ENCODE assay signal across 20 mouse cellular contexts in genomic region chr5:146488959-146489358, GRCm38 (mm10). TPM values are rescaled to one million over a fixed set of nuclear protein-coding genes. Genes with fewer than 3 reads are reported as not detected.
DNase-seq lines count a peak whose midpoint lies in the region; ATAC-seq and TF ChIP-seq lines count a peak whose summit lies in the region.
"Not testable (repeated sequence)": the region's sequence is repeated elsewhere in the genome, so short reads cannot be mapped to it uniquely, and the experiment has no call there.
"Had no signal": no experiment of that assay in that cellular context is flagged by ENCODE, and none has a peak within 500 bp of the region (broad histone marks: within the 10 kb centered on the region; RNA-seq: fewer than 3 reads in every experiment).

No protein-coding gene starts in this region.

- TF ChIP-seq POLR2A in MEL (IDR thresholded peaks at IDR 0.05; ENCODE audit: control insufficient read depth in 1 of 2, insufficient read depth in 1 of 2, low read depth in 1 of 2, low read length in 2 of 2, poor library complexity in 1 of 2): not testable (repeated sequence)

- not testable (repeated sequence) for H3K27me3 ChIP-seq in MEL (ENCODE audit: control insufficient read depth in 1 of 2, insufficient read depth in 2 of 2, low read length in 2 of 2); liver, postnatal 0 days (ENCODE audit: insufficient read depth, low read length)

- H3K27ac ChIP-seq in MEL (ENCODE audit: control insufficient read depth, low read depth, low read length); liver, postnatal 0 days (ENCODE audit: low read depth): not testable (repeated sequence)

- not testable (repeated sequence) for H3K36me3 ChIP-seq in MEL (ENCODE audit: control insufficient read depth in 1 of 2, insufficient read depth in 2 of 2, low read length in 2 of 2); liver, postnatal 0 days (replicated peaks; ENCODE audit: insufficient read depth, low read length)

- H3K9ac ChIP-seq in MEL (ENCODE audit: control insufficient read depth, low read depth, low read length, poor library complexity, severe bottlenecking); liver, postnatal 0 days (replicated peaks): not testable (repeated sequence)

- WGBS in liver, postnatal 0 days (ENCODE audit: insufficient replicate concordance): 3% methylated on average over 3 of the region's 4 CpGs

- TF ChIP-seq RAD21 in MEL (IDR thresholded peaks at IDR 0.05; ENCODE audit: low read depth, low read length): not testable (repeated sequence)

- TF ChIP-seq CTCF in MEL (IDR thresholded peaks at IDR 0.05 in 2 of 3, conservative IDR thresholded peaks at IDR 0.05 in 1 of 3; ENCODE audit: control insufficient read depth in 1 of 3, insufficient read depth in 1 of 3, low read depth in 2 of 3, low read length in 3 of 3, poor library complexity in 1 of 3, severe bottlenecking in 1 of 3): peak; percentile 15 to 19 (median 18); a peak in 4 of 6 replicates
- peak; percentile 36; the same call in 1 of the 2 replicates for TF ChIP-seq CTCF in liver, postnatal 0 days (IDR thresholded peaks at IDR 0.05; ENCODE audit: low read depth)

- H3K4me2 ChIP-seq in liver, postnatal 0 days (ENCODE audit: low read depth, low read length): not testable (repeated sequence)

- peak; percentile 24 for DNase-seq in MEL (ENCODE audit: low read depth, low spot score)
- DNase-seq in c-Kit-positive CD71-positive TER-119-positive erythroid progenitor cells, embryonic 14.5 days (ENCODE audit: low spot score): peak; percentile 7
- peak; percentile 46 to 47 for DNase-seq in cerebellum, postnatal 36 days
- peak; percentile 44 for DNase-seq in heart, postnatal 4 days
- DNase-seq in kidney, postnatal 36 days: peak; percentile 44 to 71
- not testable (repeated sequence) for DNase-seq in liver, postnatal 0 days
- DNase-seq in ovary, postnatal 36 days (ENCODE audit: low spot score): peak; percentile 12
- peak; percentile 22 for DNase-seq in urinary bladder, postnatal 14 days (ENCODE audit: low spot score)

- not testable (repeated sequence) for H3K4me1 ChIP-seq in MEL (ENCODE audit: control insufficient read depth in 1 of 2, insufficient read depth in 2 of 2, low read length in 2 of 2); liver, postnatal 0 days (ENCODE audit: insufficient read depth)

- H3K4me3 ChIP-seq in MEL (ENCODE audit: control insufficient read depth in 1 of 2, insufficient read depth in 1 of 2, low read depth in 2 of 2, low read length in 2 of 2); liver, postnatal 0 days (ENCODE audit: low read depth, low read length): not testable (repeated sequence)

- H3K79me2 ChIP-seq in MEL (ENCODE audit: control insufficient read depth, insufficient read depth, low read length, poor library complexity): not testable (repeated sequence)

- not testable (repeated sequence) for TF ChIP-seq EP300 in MEL (IDR thresholded peaks at IDR 0.05; ENCODE audit: low read depth in 1 of 2, low read length in 2 of 2); liver, postnatal 0 days (IDR thresholded peaks at IDR 0.05; ENCODE audit: low read depth)

- ATAC-seq in liver, postnatal 0 days: not testable (repeated sequence)

- not testable (repeated sequence) for H3K9me3 ChIP-seq in MEL (replicated peaks; ENCODE audit: insufficient read depth, low read length); liver, postnatal 0 days (ENCODE audit: low read length)

TF ChIP-seq in MEL, 35 proteins besides CTCF, POLR2A, EP300 and RAD21:
- 0 out of 2 replicates have a peak, but pooled peaks have one; percentile 6 for TF ChIP-seq SMC3 (IDR thresholded peaks at IDR 0.05; ENCODE audit: low read depth, low read length)

RNA-seq across cellular contexts. Expression of gene Gm6370, which starts 2.2 kb away (rescaled TPM):
- total RNA-seq in MEL (2012; rRNA removed): not detected in 2 replicates
- not detected for polyA plus RNA-seq in MEL (2012; ENCODE audit: insufficient read depth in 1 of 2, insufficient read length in 2 of 2, low read depth in 1 of 2, low replicate concordance in 2 of 2, missing spikeins in 1 of 2)
- total RNA-seq in heart, postnatal 4 days (2021): not detected
- polyA plus RNA-seq in liver, postnatal 0 days (2015; fragmentation: Nextera tagmentation; extraction: Ambion mirVana): not detected in 2 replicates
- total RNA-seq: adrenal gland, postnatal 4 days; gastrocnemius, postnatal 10 days; left cerebral cortex, adult 8-10 months had no signal
- polyA plus RNA-seq: cortical plate, adult 2 months; forebrain, embryonic 15.5 days; heart, embryonic 12.5 days; hindbrain, embryonic 13.5 days; kidney, embryonic 14.5 days; limb, embryonic 15.5 days; macrophage; midbrain, embryonic 15.5 days; neural tube, embryonic 12.5 days had no signal

RNA-seq across cellular contexts. Expression of gene Gm6408, which starts 7.2 kb away (rescaled TPM):
- total RNA-seq in MEL (2012; rRNA removed): not detected in 2 replicates
- not detected for polyA plus RNA-seq in MEL (2012; ENCODE audit: insufficient read depth in 1 of 2, insufficient read length in 2 of 2, low read depth in 1 of 2, low replicate concordance in 2 of 2, missing spikeins in 1 of 2)
- total RNA-seq in heart, postnatal 4 days (2021): not detected
- not detected in 2 replicates for polyA plus RNA-seq in liver, postnatal 0 days (2015; fragmentation: Nextera tagmentation; extraction: Ambion mirVana)
- total RNA-seq: adrenal gland, postnatal 4 days; gastrocnemius, postnatal 10 days; left cerebral cortex, adult 8-10 months had no signal
- polyA plus RNA-seq: forebrain, embryonic 15.5 days; heart, embryonic 12.5 days; hindbrain, embryonic 13.5 days; kidney, embryonic 14.5 days; limb, embryonic 15.5 days; macrophage; midbrain, embryonic 15.5 days; neural tube, embryonic 12.5 days had no signal

RNA-seq across cellular contexts. Expression of gene 4930449I24Rik, which starts 13.2 kb away (rescaled TPM):
- not detected in 2 replicates for total RNA-seq in MEL (2012; rRNA removed)
- polyA plus RNA-seq in MEL (2012; ENCODE audit: insufficient read depth in 1 of 2, insufficient read length in 2 of 2, low read depth in 1 of 2, low replicate concordance in 2 of 2, missing spikeins in 1 of 2): not detected
- total RNA-seq in heart, postnatal 4 days (2021): not detected
- polyA plus RNA-seq in liver, postnatal 0 days (2015; fragmentation: Nextera tagmentation; extraction: Ambion mirVana): not detected in 2 replicates
- total RNA-seq: adrenal gland, postnatal 4 days; gastrocnemius, postnatal 10 days; left cerebral cortex, adult 8-10 months had no signal
- polyA plus RNA-seq: cortical plate, adult 2 months; forebrain, embryonic 15.5 days; heart, embryonic 12.5 days; hindbrain, embryonic 13.5 days; kidney, embryonic 14.5 days; limb, embryonic 15.5 days; macrophage; midbrain, embryonic 15.5 days; neural tube, embryonic 12.5 days had no signal

RNA-seq across cellular contexts. Expression of gene Gm3402, which starts 25.0 kb away (rescaled TPM):
- total RNA-seq in MEL (2012; rRNA removed): not detected in 2 replicates
- polyA plus RNA-seq in MEL (2012; ENCODE audit: insufficient read depth in 1 of 2, insufficient read length in 2 of 2, low read depth in 1 of 2, low replicate concordance in 2 of 2, missing spikeins in 1 of 2): not detected
- total RNA-seq in heart, postnatal 4 days (2021): not detected
- polyA plus RNA-seq in liver, postnatal 0 days (2015; fragmentation: Nextera tagmentation; extraction: Ambion mirVana): not detected in 2 replicates
- total RNA-seq: adrenal gland, postnatal 4 days; gastrocnemius, postnatal 10 days; left cerebral cortex, adult 8-10 months had no signal
- polyA plus RNA-seq: cortical plate, adult 2 months; forebrain, embryonic 15.5 days; heart, embryonic 12.5 days; hindbrain, embryonic 13.5 days; kidney, embryonic 14.5 days; limb, embryonic 15.5 days; macrophage; midbrain, embryonic 15.5 days; neural tube, embryonic 12.5 days had no signal

RNA-seq across cellular contexts. Expression of gene Gm3404, which starts 36.6 kb away (rescaled TPM):
- total RNA-seq in MEL (2012; rRNA removed): not detected in 2 replicates
- polyA plus RNA-seq in MEL (2012; ENCODE audit: insufficient read depth in 1 of 2, insufficient read length in 2 of 2, low read depth in 1 of 2, low replicate concordance in 2 of 2, missing spikeins in 1 of 2): not detected
- total RNA-seq in heart, postnatal 4 days (2021): not detected
- polyA plus RNA-seq in liver, postnatal 0 days (2015; fragmentation: Nextera tagmentation; extraction: Ambion mirVana): not detected in 2 replicates
- total RNA-seq: adrenal gland, postnatal 4 days; gastrocnemius, postnatal 10 days; left cerebral cortex, adult 8-10 months had no signal
- polyA plus RNA-seq: cortical plate, adult 2 months; forebrain, embryonic 15.5 days; heart, embryonic 12.5 days; hindbrain, embryonic 13.5 days; kidney, embryonic 14.5 days; limb, embryonic 15.5 days; macrophage; midbrain, embryonic 15.5 days; neural tube, embryonic 12.5 days had no signal
